Mouse (Mus musculus): Measurements from ENCODE around the gene Pbx3. TPM values are rescaled to one million over a fixed set of nuclear protein-coding genes. Genes with fewer than 3 reads are reported as not detected.

Pbx3 gene
- polyA plus RNA-seq, 1 experiment from 2014 or later, result 46.1 TPM

DNA sequence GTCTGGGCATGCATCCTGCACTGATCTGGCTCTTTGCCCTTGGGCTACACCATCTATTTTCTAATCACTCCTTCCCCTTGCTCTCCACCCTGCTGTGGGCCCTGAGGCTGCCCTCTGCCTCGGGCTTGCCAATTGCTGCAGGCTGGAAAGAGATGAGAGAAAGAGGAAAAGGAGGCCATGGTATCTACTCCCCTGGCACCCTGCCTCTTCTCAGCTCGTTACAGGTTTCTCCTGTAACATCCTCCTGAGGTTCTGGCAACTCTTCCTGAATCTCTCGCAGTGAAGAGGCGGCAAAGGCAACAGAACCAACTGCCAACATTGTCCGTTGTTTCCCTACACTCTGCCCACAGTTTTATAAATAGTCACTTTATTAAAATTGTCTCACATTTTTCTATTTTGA, 179.7 kb downstream of the Pbx3 start:
- DNase-seq (ENCODE audit: low spot score) (no peak), ATAC-seq (replicated peaks; ENCODE audit: low FRiP score) (no peak)
- WGBS, result 74% methylated on average over 5 of the region's 5 CpGs
- H3K9ac ChIP-seq (ENCODE audit: low read length), result no peak overlapping the region
- H3K27ac ChIP-seq (ENCODE audit: low read depth, low read length), result no peak overlapping the region
- no peaks in the 10 kb centered on the region for H3K36me3 ChIP-seq (ENCODE audit: control insufficient read depth, insufficient read depth, low read length)
- H3K9me3 ChIP-seq (ENCODE audit: control insufficient read depth, low read length), result no peaks in the 10 kb centered on the region
- no peak overlapping the region for H3K4me3 ChIP-seq (ENCODE audit: low read depth, low read length)
- peaks cover 8% of the 10 kb centered on the region for H3K4me1 ChIP-seq (replicated peaks; ENCODE audit: control insufficient read depth, insufficient read depth, low read length)
- H3K4me2 ChIP-seq (ENCODE audit: low read depth, low read length, severe bottlenecking), result no peak overlapping the region
- no peaks in the 10 kb centered on the region for H3K27me3 ChIP-seq (ENCODE audit: control insufficient read depth, insufficient read depth, low read length)

- no peak overlapping the region for H3K9ac ChIP-seq (ENCODE audit: low read length)
- no peaks in the 10 kb centered on the region for H3K27me3 ChIP-seq (ENCODE audit: control insufficient read depth, insufficient read depth, low read length)
- no peak overlapping the region for H3K27ac ChIP-seq (ENCODE audit: low read depth, low read length)
- H3K4me1 ChIP-seq (replicated peaks; ENCODE audit: control insufficient read depth, insufficient read depth, low read length), result no peaks in the 10 kb centered on the region
- DNase-seq (ENCODE audit: low spot score), result no peak
- no peak overlapping the region for H3K4me2 ChIP-seq (ENCODE audit: low read depth, low read length, severe bottlenecking)
- H3K9me3 ChIP-seq (ENCODE audit: control insufficient read depth, low read length), result no peaks in the 10 kb centered on the region
- no peak for ATAC-seq (replicated peaks; ENCODE audit: low FRiP score)
- no peaks in the 10 kb centered on the region for H3K36me3 ChIP-seq (ENCODE audit: control insufficient read depth, insufficient read depth, low read length)
- 92% methylated on average over 2 of the region's 2 CpGs for WGBS
- no peak overlapping the region for H3K4me3 ChIP-seq (ENCODE audit: low read depth, low read length)
These were observed 185.6 kb downstream of the Pbx3 start for GRCm38 (mm10) chr2:34187366-34187765.

DNA sequence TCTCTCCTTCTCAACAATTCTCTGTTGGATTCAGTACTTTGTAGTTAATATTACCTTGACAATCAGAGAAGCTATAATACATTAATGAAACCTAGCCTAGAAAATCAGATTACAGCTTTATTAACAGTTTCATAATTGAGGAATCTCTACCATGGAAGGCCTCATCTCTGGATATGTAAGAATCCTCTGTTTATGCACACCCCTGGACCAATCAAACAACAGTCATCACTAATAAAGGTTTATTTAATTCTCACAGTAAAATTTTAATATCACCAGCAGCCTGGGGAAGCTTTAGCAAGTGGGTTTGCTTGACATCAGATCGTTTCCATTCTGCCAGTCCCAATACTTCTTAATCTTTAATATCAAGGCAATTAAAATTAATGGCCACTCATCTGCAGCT, 191.3 kb downstream of the Pbx3 start:
- no peak for DNase-seq (ENCODE audit: low spot score)
- WGBS, result 54% methylated on average over 1 of the region's 1 CpGs
- no peak overlapping the region for H3K4me3 ChIP-seq (ENCODE audit: low read depth, low read length)
- no peak overlapping the region for H3K9ac ChIP-seq (ENCODE audit: low read length)
- H3K27me3 ChIP-seq (ENCODE audit: control insufficient read depth, insufficient read depth, low read length), result no peaks in the 10 kb centered on the region
- no peaks in the 10 kb centered on the region; the same call in 1 of the 2 replicates for H3K36me3 ChIP-seq (ENCODE audit: control insufficient read depth, insufficient read depth, low read length)
- ATAC-seq (replicated peaks; ENCODE audit: low FRiP score), result no peak
- H3K4me1 ChIP-seq (replicated peaks; ENCODE audit: control insufficient read depth, insufficient read depth, low read length), result peaks cover 4% of the 10 kb centered on the region; the same call in 1 of the 2 replicates
- H3K4me2 ChIP-seq (ENCODE audit: low read depth, low read length, severe bottlenecking), result no peak overlapping the region
- no peak overlapping the region for H3K27ac ChIP-seq (ENCODE audit: low read depth, low read length)
- H3K9me3 ChIP-seq (ENCODE audit: control insufficient read depth, low read length), result no peaks in the 10 kb centered on the region

GRCm38 (mm10) chr2:34179299-34179698, 193.6 kb downstream of the Pbx3 start:
- Histone ChIP-seq H3K4me1 (replicated peaks; ENCODE audit: control insufficient read depth, insufficient read depth, low read length) (peaks cover 4% of the 10 kb centered on the region; the same call in 1 of the 2 replicates), H3K27me3 (ENCODE audit: control insufficient read depth, insufficient read depth, low read length) (no peaks in the 10 kb centered on the region), H3K9me3 (ENCODE audit: control insufficient read depth, low read length) (no peaks in the 10 kb centered on the region), H3K4me3 (ENCODE audit: low read depth, low read length) (no peak overlapping the region), H3K27ac (ENCODE audit: low read depth, low read length) (no peak overlapping the region), H3K9ac (ENCODE audit: low read length) (no peak overlapping the region), H3K36me3 (ENCODE audit: control insufficient read depth, insufficient read depth, low read length) (no peaks in the 10 kb centered on the region; the same call in 1 of the 2 replicates), H3K4me2 (ENCODE audit: low read depth, low read length, severe bottlenecking) (no peak overlapping the region)
- DNase-seq (ENCODE audit: low spot score), result no peak
- 88% methylated on average over 1 of the region's 1 CpGs for WGBS
- no peak for ATAC-seq (replicated peaks; ENCODE audit: low FRiP score)

DNA sequence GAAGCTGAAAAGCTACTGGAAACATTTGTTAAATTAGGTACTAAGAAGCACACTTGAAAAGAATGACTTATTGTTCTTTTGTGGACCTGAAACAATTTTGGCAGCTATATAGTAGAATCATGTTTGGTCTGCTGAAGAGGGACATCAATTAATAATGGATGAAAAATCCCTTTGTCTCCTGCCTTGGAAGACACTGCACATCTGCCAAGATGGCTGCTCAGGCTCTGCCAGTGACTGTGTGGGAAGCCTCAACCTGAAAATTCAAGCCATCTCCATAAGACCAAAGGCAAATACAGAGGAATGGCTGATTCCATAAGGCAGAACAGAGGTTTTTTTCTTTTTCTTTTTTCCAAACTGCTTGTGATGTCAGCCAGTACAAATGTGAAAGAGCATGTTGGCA, 194.3 kb downstream of the Pbx3 start:
- no peak overlapping the region for H3K9ac ChIP-seq (ENCODE audit: low read length)
- DNase-seq (ENCODE audit: low spot score) (no peak), ATAC-seq (replicated peaks; ENCODE audit: low FRiP score) (no peak)
- H3K9me3 ChIP-seq (ENCODE audit: control insufficient read depth, low read length), result no peaks in the 10 kb centered on the region
- H3K27me3 ChIP-seq (ENCODE audit: control insufficient read depth, insufficient read depth, low read length), result no peaks in the 10 kb centered on the region
- no peak overlapping the region for H3K27ac ChIP-seq (ENCODE audit: low read depth, low read length)
- H3K4me3 ChIP-seq (ENCODE audit: low read depth, low read length), result no peak overlapping the region
- H3K4me2 ChIP-seq (ENCODE audit: low read depth, low read length, severe bottlenecking), result no peak overlapping the region
- no peaks in the 10 kb centered on the region; the same call in 1 of the 2 replicates for H3K36me3 ChIP-seq (ENCODE audit: control insufficient read depth, insufficient read depth, low read length)
- peaks cover 4% of the 10 kb centered on the region; the same call in 1 of the 2 replicates for H3K4me1 ChIP-seq (replicated peaks; ENCODE audit: control insufficient read depth, insufficient read depth, low read length)

GRCm38 (mm10) chr2:34170424-34170823, 202.5 kb downstream of the Pbx3 start:
- Histone ChIP-seq H3K4me2 (ENCODE audit: low read depth, low read length, severe bottlenecking) (no peak overlapping the region), H3K4me3 (ENCODE audit: low read depth, low read length) (no peak overlapping the region), H3K9ac (ENCODE audit: low read length) (no peak overlapping the region), H3K27me3 (ENCODE audit: control insufficient read depth, insufficient read depth, low read length) (no peaks in the 10 kb centered on the region), H3K9me3 (ENCODE audit: control insufficient read depth, low read length) (no peaks in the 10 kb centered on the region), H3K36me3 (ENCODE audit: control insufficient read depth, insufficient read depth, low read length) (peaks cover 3% of the 10 kb centered on the region; the same call in 1 of the 2 replicates), H3K27ac (ENCODE audit: low read depth, low read length) (no peak overlapping the region), H3K4me1 (replicated peaks; ENCODE audit: control insufficient read depth, insufficient read depth, low read length) (no peaks in the 10 kb centered on the region)
- DNase-seq (ENCODE audit: low spot score), result no peak
- ATAC-seq (replicated peaks; ENCODE audit: low FRiP score), result no peak
- WGBS, result 96% methylated on average over 2 of the region's 2 CpGs

GRCm38 (mm10) chr2:34169626-34170025, 203.3 kb downstream of the Pbx3 start:
- WGBS, result 89% methylated on average over 2 of the region's 2 CpGs

GRCm38 (mm10) chr2:34168191-34168590, 204.8 kb downstream of the Pbx3 start:
- DNase-seq (ENCODE audit: low spot score) (no peak), ATAC-seq (replicated peaks; ENCODE audit: low FRiP score) (no peak)
- H3K4me2 ChIP-seq (ENCODE audit: low read depth, low read length, severe bottlenecking), result no peak overlapping the region
- WGBS, result 78% methylated on average over 3 of the region's 3 CpGs
- no peaks in the 10 kb centered on the region for H3K4me1 ChIP-seq (replicated peaks; ENCODE audit: control insufficient read depth, insufficient read depth, low read length)
- no peak overlapping the region for H3K9ac ChIP-seq (ENCODE audit: low read length)
- H3K27me3 ChIP-seq (ENCODE audit: control insufficient read depth, insufficient read depth, low read length), result no peaks in the 10 kb centered on the region
- H3K4me3 ChIP-seq (ENCODE audit: low read depth, low read length), result no peak overlapping the region
- H3K36me3 ChIP-seq (ENCODE audit: control insufficient read depth, insufficient read depth, low read length), result peaks cover 3% of the 10 kb centered on the region; the same call in 1 of the 2 replicates
- no peaks in the 10 kb centered on the region for H3K9me3 ChIP-seq (ENCODE audit: control insufficient read depth, low read length)
- H3K27ac ChIP-seq (ENCODE audit: low read depth, low read length), result no peak overlapping the region

More at GRCm38 (mm10) chr2:34169626-34170025, 203.3 kb downstream of the Pbx3 start:
- H3K9me3 ChIP-seq (ENCODE audit: control insufficient read depth, low read length), result no peaks in the 10 kb centered on the region
- H3K4me1 ChIP-seq (replicated peaks; ENCODE audit: control insufficient read depth, insufficient read depth, low read length), result no peaks in the 10 kb centered on the region
- H3K4me2 ChIP-seq (ENCODE audit: low read depth, low read length, severe bottlenecking), result no peak overlapping the region
- no peak overlapping the region for H3K4me3 ChIP-seq (ENCODE audit: low read depth, low read length)
- no peak overlapping the region for H3K27ac ChIP-seq (ENCODE audit: low read depth, low read length)
- no peak overlapping the region for H3K9ac ChIP-seq (ENCODE audit: low read length)
- peaks cover 3% of the 10 kb centered on the region; the same call in 1 of the 2 replicates for H3K36me3 ChIP-seq (ENCODE audit: control insufficient read depth, insufficient read depth, low read length)
- ATAC-seq (replicated peaks; ENCODE audit: low FRiP score) (no peak), DNase-seq (ENCODE audit: low spot score) (no peak)
- no peaks in the 10 kb centered on the region for H3K27me3 ChIP-seq (ENCODE audit: control insufficient read depth, insufficient read depth, low read length)

GRCm38 (mm10) chr2:34162484-34162883, 210.5 kb downstream of the Pbx3 start:
- H3K9me3 ChIP-seq (ENCODE audit: control insufficient read depth, low read length), result no peaks in the 10 kb centered on the region
- H3K4me2 ChIP-seq (ENCODE audit: low read depth, low read length, severe bottlenecking), result no peak overlapping the region
- DNase-seq (ENCODE audit: low spot score), result no peak
- H3K4me1 ChIP-seq (replicated peaks; ENCODE audit: control insufficient read depth, insufficient read depth, low read length), result no peaks in the 10 kb centered on the region
- no peak overlapping the region for H3K4me3 ChIP-seq (ENCODE audit: low read depth, low read length)
- no peaks in the 10 kb centered on the region for H3K36me3 ChIP-seq (ENCODE audit: control insufficient read depth, insufficient read depth, low read length)
- 88% methylated on average over 3 of the region's 3 CpGs for WGBS
- no peak for ATAC-seq (replicated peaks; ENCODE audit: low FRiP score)
- H3K27ac ChIP-seq (ENCODE audit: low read depth, low read length), result no peak overlapping the region
- no peak overlapping the region for H3K9ac ChIP-seq (ENCODE audit: low read length)
- H3K27me3 ChIP-seq (ENCODE audit: control insufficient read depth, insufficient read depth, low read length), result no peaks in the 10 kb centered on the region

Measured in forebrain, embryonic 11.5 days (tissue).